Mouse (Mus musculus) MEL (cell line): ENCODE measurements around the gene Wasf2. TPM values are rescaled to one million over a fixed set of nuclear protein-coding genes. Genes with fewer than 3 reads are reported as not detected.
A peak's percentile ranks its signal among the peaks of the same experiment; 100 is the strongest.

Experiments used
- GABPA ChIP-seq: IDR thresholded peaks from 2 replicates; pipeline ENCODE4 v1.6.1; 2012; ENCODE audit warnings: low read depth, mild to moderate bottlenecking, inconsistent platforms, low read length, improper control_type of control experiment, moderate library complexity
- MYC ChIP-seq: IDR thresholded peaks from 2 replicates; pipeline ENCODE4 v1.6.1; 2011; ENCODE audit warnings: low read depth, mild to moderate bottlenecking, low read length, improper control_type of control experiment, moderate library complexity
- SMC3 ChIP-seq: IDR thresholded peaks from 2 replicates; pipeline ENCODE4 v1.6.1; 2011; ENCODE audit warnings: low read depth, low read length, improper control_type of control experiment
- polyA plus RNA-seq, 2 experiments: library from polyadenylated mRNA; stranded (reverse) in 1 of 2; unstranded in 1 of 2; fragments of >175 nt in 1 of 2; fragments of >200 nt in 1 of 2; gene quantifications; 2 replicates each; pipeline versions ENCODE4 v1.2.1 to v1.2.4; 2012; ENCODE audit warnings: low replicate concordance in 2 of 2, low read depth in 1 of 2; ENCODE audit not compliant: insufficient read length in 2 of 2, insufficient read depth in 1 of 2, missing spikeins in 1 of 2
- total RNA-seq: library from RNA; depleted of rRNA; stranded (reverse); fragments of 300-350 nt; gene quantifications from 2 replicates; pipeline ENCODE4 v1.2.3, GENCODE M21; 2012; rRNA removed

Wasf2 gene
- total and polyA plus RNA-seq, 3 experiments: 16.4 to 53.7 TPM; not detected in 1

- TF ChIP-seq MYC: peak; percentile 53
- TF ChIP-seq SMC3: no peak
- no peak for TF ChIP-seq GABPA
Observed at GRCm38 (mm10) chr4:133247806-133248449, 117.6 kb downstream of the Wasf2 start (continued).

Other genes starting within 250 kb of the Wasf2 start
- 16.3 and 16.8 TPM in 2 replicates for gene Stx12, start 246.0 kb upstream of the Wasf2 start, total RNA-seq
- gene Stx12, start 246.0 kb upstream of the Wasf2 start, polyA plus RNA-seq: 10 to 100 TPM in 1 of 2 experiments, not detected in 1; 22.0 TPM
- 7.5 and 8.4 TPM in 2 replicates for gene Fam76a, start 207.9 kb upstream of the Wasf2 start, total RNA-seq
- 10 to 100 TPM in 1 of 2 experiments, not detected in 1; 15.4 TPM for gene Fam76a, start 207.9 kb upstream of the Wasf2 start, polyA plus RNA-seq
- not detected in 2 replicates for gene Fgr, start 156.4 kb upstream of the Wasf2 start, total RNA-seq
- not detected for gene Fgr, start 156.4 kb upstream of the Wasf2 start, polyA plus RNA-seq
- 2.5 and 2.9 TPM in 2 replicates for gene Ahdc1, start 119.2 kb upstream of the Wasf2 start, total RNA-seq
- 1 to 10 TPM in 1 of 2 experiments, not detected in 1; 8.8 TPM for gene Ahdc1, start 119.2 kb upstream of the Wasf2 start, polyA plus RNA-seq
- not detected in 2 replicates for gene Cd164l2, start 81.6 kb downstream of the Wasf2 start, total RNA-seq
- gene Cd164l2, start 81.6 kb downstream of the Wasf2 start, polyA plus RNA-seq: not detected
- gene Gpr3, start 82.0 kb downstream of the Wasf2 start, total RNA-seq: 0.08 TPM in 1 of 2 replicates, not detected in the other
- gene Gpr3, start 82.0 kb downstream of the Wasf2 start, polyA plus RNA-seq: under 1 TPM in 1 of 2 experiments, not detected in 1; 0.35 TPM
- 12.1 and 21.9 TPM in 2 replicates for gene Map3k6, start 110.3 kb downstream of the Wasf2 start, total RNA-seq
- 10 to 100 TPM in 1 of 2 experiments, not detected in 1; 19.1 TPM for gene Map3k6, start 110.3 kb downstream of the Wasf2 start, polyA plus RNA-seq
- 0.08 TPM in 1 of 2 replicates, not detected in the other for gene Sytl1, start 132.6 kb downstream of the Wasf2 start, total RNA-seq
- gene Sytl1, start 132.6 kb downstream of the Wasf2 start, polyA plus RNA-seq: under 1 TPM in 1 of 2 experiments, not detected in 1; 0.31 TPM
- 45.1 and 51.8 TPM in 2 replicates for gene Tmem222, start 147.3 kb downstream of the Wasf2 start, total RNA-seq
- 10 to 100 TPM in 1 of 2 experiments, not detected in 1; 69.2 TPM for gene Tmem222, start 147.3 kb downstream of the Wasf2 start, polyA plus RNA-seq
- gene Wdtc1, start 223.0 kb downstream of the Wasf2 start, total RNA-seq: 12.5 and 13.2 TPM in 2 replicates
- gene Wdtc1, start 223.0 kb downstream of the Wasf2 start, polyA plus RNA-seq: 10 to 100 TPM in 1 of 2 experiments, not detected in 1; 35.3 TPM
- gene Slc9a1, start 239.2 kb downstream of the Wasf2 start, total RNA-seq: 2.8 and 3.1 TPM in 2 replicates
- 10 to 100 TPM in 1 of 2 experiments, not detected in 1; 14.0 TPM for gene Slc9a1, start 239.2 kb downstream of the Wasf2 start, polyA plus RNA-seq